Mouse (Mus musculus): ENCODE measurements around the gene Bcl2. TPM values are rescaled to one million over a fixed set of nuclear protein-coding genes. Genes with fewer than 3 reads are reported as not detected.
A peak's percentile ranks its signal among the peaks of the same experiment; 100 is the strongest.

Gene Bcl2
- polyA plus RNA-seq (2015; fragmentation: Nextera tagmentation; extraction: Ambion mirVana), result 22.0 and 23.4 TPM in 2 replicates

GRCm38 (mm10) chr1:106713621-106714529, at the start of gene Bcl2:
Bcl2 (minus strand) TSS chr1:106714274.
- H3K4me1 ChIP-seq, result peaks cover 19% of the 10 kb centered on the region; the same call in 1 of the 2 replicates
- peak within 1 kb of the TSS; percentile 74 for H3K9ac ChIP-seq
- no peaks in the 10 kb centered on the region for H3K9me3 ChIP-seq (replicated peaks)
- H3K27ac ChIP-seq (replicated peaks), result peak within 1 kb of the TSS; percentile 93
- peak within 1 kb of the TSS; percentile 92 for H3K4me2 ChIP-seq (replicated peaks)
- peak; percentile 88 for ATAC-seq (ENCODE audit: insufficient number of reproducible peaks, low FRiP score, low TSS enrichment, low read depth)
- no peaks in the 10 kb centered on the region for H3K36me3 ChIP-seq
- WGBS, result under 1% methylated on average over 65 of the region's 95 CpGs
- H3K27me3 ChIP-seq, result no peaks in the 10 kb centered on the region
- H3K4me3 ChIP-seq (replicated peaks), result peak within 1 kb of the TSS; percentile 76

- ATAC-seq (ENCODE audit: insufficient number of reproducible peaks, low FRiP score, low TSS enrichment, low read depth), result no peak
- 83% methylated on average over 3 of the region's 3 CpGs for WGBS
- H3K27ac ChIP-seq (replicated peaks), result no peak overlapping the region
- no peaks in the 10 kb centered on the region for H3K27me3 ChIP-seq
- H3K4me2 ChIP-seq (replicated peaks), result no peak overlapping the region
- no peak overlapping the region for H3K4me3 ChIP-seq (replicated peaks)
- no peaks in the 10 kb centered on the region for H3K9me3 ChIP-seq (replicated peaks)
- H3K4me1 ChIP-seq, result peaks cover 12% of the 10 kb centered on the region
- no peak overlapping the region for H3K9ac ChIP-seq
- 0 out of 2 replicates have a peak, but pooled peaks cover 11% of the 10 kb centered on the region for H3K36me3 ChIP-seq
These were observed 46.7 kb upstream of the Bcl2 start for GRCm38 (mm10) chr1:106760750-106761149.

- Histone ChIP-seq H3K4me3 (replicated peaks) (peak within 1 kb of the TSS; percentile 84), H3K4me2 (replicated peaks) (peak within 1 kb of the TSS; percentile 95), H3K27ac (replicated peaks) (peak within 1 kb of the TSS; percentile 94), H3K36me3 (0 out of 2 replicates have a peak, but pooled peaks cover 8% of the 10 kb centered on the region), H3K4me1 (peaks cover 12% of the 10 kb centered on the region), H3K9ac (peak within 1 kb of the TSS; percentile 70), H3K9me3 (replicated peaks) (no peaks in the 10 kb centered on the region), H3K27me3 (no peaks in the 10 kb centered on the region)
- 2% methylated on average over 51 of the region's 51 CpGs for WGBS
- peak; percentile 99 for ATAC-seq (ENCODE audit: insufficient number of reproducible peaks, low FRiP score, low TSS enrichment, low read depth)
These were observed 45.7 kb upstream of the Bcl2 start, which contains the start of gene Kdsr for GRCm38 (mm10) chr1:106759572-106760435. Kdsr (minus strand) TSS chr1:106759727.

GRCm38 (mm10) chr1:106758734-106759571, 44.9 kb upstream of the Bcl2 start:
- peak; percentile 60 for ATAC-seq (ENCODE audit: insufficient number of reproducible peaks, low FRiP score, low TSS enrichment, low read depth)
- 1% methylated on average over 34 of the region's 34 CpGs for WGBS
- peak overlapping the region; percentile 70 for H3K9ac ChIP-seq

GRCm38 (mm10) chr1:106756633-106757032, 42.6 kb upstream of the Bcl2 start:
- no peak overlapping the region for H3K4me2 ChIP-seq (replicated peaks)
- WGBS, result 77% methylated on average over 4 of the region's 4 CpGs
- no peaks in the 10 kb centered on the region for H3K27me3 ChIP-seq
- no peaks in the 10 kb centered on the region for H3K9me3 ChIP-seq (replicated peaks)
- peaks cover 12% of the 10 kb centered on the region for H3K4me1 ChIP-seq
- no peak overlapping the region for H3K4me3 ChIP-seq (replicated peaks)
- no peak overlapping the region for H3K27ac ChIP-seq (replicated peaks)
- peaks cover under 1% of the 10 kb centered on the region; the same call in 1 of the 2 replicates for H3K36me3 ChIP-seq
- no peak overlapping the region for H3K9ac ChIP-seq
- no peak for ATAC-seq (ENCODE audit: insufficient number of reproducible peaks, low FRiP score, low TSS enrichment, low read depth)

More at GRCm38 (mm10) chr1:106758734-106759571, 44.9 kb upstream of the Bcl2 start:
- Histone ChIP-seq H3K36me3 (0 out of 2 replicates have a peak, but pooled peaks cover 4% of the 10 kb centered on the region), H3K4me2 (replicated peaks) (peak overlapping the region; percentile 95), H3K4me3 (replicated peaks) (peak overlapping the region; percentile 84), H3K4me1 (peaks cover 12% of the 10 kb centered on the region), H3K27me3 (no peaks in the 10 kb centered on the region), H3K27ac (replicated peaks) (peak overlapping the region; percentile 94), H3K9me3 (replicated peaks) (no peaks in the 10 kb centered on the region)

GRCm38 (mm10) chr1:106752013-106752412, 37.9 kb upstream of the Bcl2 start:
- H3K9ac ChIP-seq, result no peak overlapping the region
- H3K27ac ChIP-seq (replicated peaks), result no peak overlapping the region
- ATAC-seq (ENCODE audit: insufficient number of reproducible peaks, low FRiP score, low TSS enrichment, low read depth), result no peak
- no peaks in the 10 kb centered on the region for H3K27me3 ChIP-seq
- no peak overlapping the region for H3K4me2 ChIP-seq (replicated peaks)
- peaks cover 7% of the 10 kb centered on the region for H3K36me3 ChIP-seq
- H3K4me1 ChIP-seq, result no peaks in the 10 kb centered on the region
- 91% methylated on average over 5 of the region's 5 CpGs for WGBS
- H3K9me3 ChIP-seq (replicated peaks), result no peaks in the 10 kb centered on the region
- no peak overlapping the region for H3K4me3 ChIP-seq (replicated peaks)

- peaks cover 13% of the 10 kb centered on the region for H3K36me3 ChIP-seq
- H3K4me2 ChIP-seq (replicated peaks), result no peak overlapping the region
- no peak overlapping the region for H3K27ac ChIP-seq (replicated peaks)
- no peak overlapping the region for H3K4me3 ChIP-seq (replicated peaks)
- H3K4me1 ChIP-seq, result no peaks in the 10 kb centered on the region
- no peak overlapping the region for H3K9ac ChIP-seq
- H3K27me3 ChIP-seq, result no peaks in the 10 kb centered on the region
- no peaks in the 10 kb centered on the region for H3K9me3 ChIP-seq (replicated peaks)
- WGBS, result 63% methylated on average over 1 of the region's 1 CpGs
- no peak for ATAC-seq (ENCODE audit: insufficient number of reproducible peaks, low FRiP score, low TSS enrichment, low read depth)
These were observed 36.6 kb upstream of the Bcl2 start for GRCm38 (mm10) chr1:106750656-106751055.

- no peaks in the 10 kb centered on the region for H3K9me3 ChIP-seq (replicated peaks)
- H3K9ac ChIP-seq, result no peak overlapping the region
- H3K4me2 ChIP-seq (replicated peaks), result no peak overlapping the region
- no peak overlapping the region for H3K27ac ChIP-seq (replicated peaks)
- no peaks in the 10 kb centered on the region for H3K4me1 ChIP-seq
- no peak overlapping the region for H3K4me3 ChIP-seq (replicated peaks)
- H3K27me3 ChIP-seq, result no peaks in the 10 kb centered on the region
- 89% methylated on average over 6 of the region's 6 CpGs for WGBS
- H3K36me3 ChIP-seq, result peaks cover 13% of the 10 kb centered on the region
- no peak for ATAC-seq (ENCODE audit: insufficient number of reproducible peaks, low FRiP score, low TSS enrichment, low read depth)
These were observed 34.7 kb upstream of the Bcl2 start for GRCm38 (mm10) chr1:106748555-106749315.

GRCm38 (mm10) chr1:106742980-106743379, 28.9 kb upstream of the Bcl2 start:
- Histone ChIP-seq H3K4me1 (no peaks in the 10 kb centered on the region), H3K36me3 (peaks cover 17% of the 10 kb centered on the region; the same call in 1 of the 2 replicates), H3K9me3 (replicated peaks) (no peaks in the 10 kb centered on the region), H3K4me2 (replicated peaks) (no peak overlapping the region), H3K27ac (replicated peaks) (no peak overlapping the region), H3K4me3 (replicated peaks) (no peak overlapping the region), H3K27me3 (no peaks in the 10 kb centered on the region), H3K9ac (no peak overlapping the region)
- 85% methylated on average over 6 of the region's 6 CpGs for WGBS
- ATAC-seq (ENCODE audit: insufficient number of reproducible peaks, low FRiP score, low TSS enrichment, low read depth), result no peak

GRCm38 (mm10) chr1:106740735-106741134, 26.7 kb upstream of the Bcl2 start:
- no peaks in the 10 kb centered on the region for H3K4me1 ChIP-seq
- H3K9ac ChIP-seq, result no peak overlapping the region
- H3K9me3 ChIP-seq (replicated peaks), result no peaks in the 10 kb centered on the region
- no peak overlapping the region for H3K4me3 ChIP-seq (replicated peaks)
- 0 out of 2 replicates have a peak, but pooled peaks cover 8% of the 10 kb centered on the region for H3K36me3 ChIP-seq
- H3K27ac ChIP-seq (replicated peaks), result no peak overlapping the region
- ATAC-seq (ENCODE audit: insufficient number of reproducible peaks, low FRiP score, low TSS enrichment, low read depth), result no peak
- no peaks in the 10 kb centered on the region for H3K27me3 ChIP-seq
- no peak overlapping the region for H3K4me2 ChIP-seq (replicated peaks)
- WGBS, result 88% methylated on average over 4 of the region's 4 CpGs
